Mouse (Mus musculus): ENCODE results near the gene Slc6a16.

Gene Slc6a16

GRCm38 (mm10) chr7:45216442-45217183, 24.3 kb upstream of the Slc6a16 start:
- no peak for DNase-seq (ENCODE audit: extremely low read depth, low read depth)

- no peak for DNase-seq (ENCODE audit: extremely low read depth, low read depth)
Measured at GRCm38 (mm10) chr7:45221680-45222079, 19.2 kb upstream of the Slc6a16 start.

- no peak for DNase-seq (ENCODE audit: extremely low read depth, low read depth)
Measured at GRCm38 (mm10) chr7:45224826-45225225, 16.1 kb upstream of the Slc6a16 start.

GRCm38 (mm10) chr7:45226421-45226820, 14.5 kb upstream of the Slc6a16 start:
- DNase-seq (ENCODE audit: extremely low read depth, low read depth), result no peak

GRCm38 (mm10) chr7:45228548-45228947, 12.3 kb upstream of the Slc6a16 start:
- no peak for DNase-seq (ENCODE audit: extremely low read depth, low read depth)

GRCm38 (mm10) chr7:45229046-45229445, 11.8 kb upstream of the Slc6a16 start:
- DNase-seq (ENCODE audit: extremely low read depth, low read depth), result no peak

GRCm38 (mm10) chr7:45229459-45230203, 11.3 kb upstream of the Slc6a16 start:
- no peak for DNase-seq (ENCODE audit: extremely low read depth, low read depth)

- DNase-seq (ENCODE audit: extremely low read depth, low read depth), result no peak
Measured at GRCm38 (mm10) chr7:45231192-45231591, 9.7 kb upstream of the Slc6a16 start.

GRCm38 (mm10) chr7:45231941-45232340, 8.9 kb upstream of the Slc6a16 start:
- DNase-seq (ENCODE audit: extremely low read depth, low read depth), result no peak

- no peak for DNase-seq (ENCODE audit: extremely low read depth, low read depth)
Measured at GRCm38 (mm10) chr7:45232716-45233465, 8.0 kb upstream of the Slc6a16 start.

GRCm38 (mm10) chr7:45233580-45234332, 7.1 kb upstream of the Slc6a16 start:
- no peak for DNase-seq (ENCODE audit: extremely low read depth, low read depth)

- DNase-seq (ENCODE audit: extremely low read depth, low read depth), result no peak
Measured at GRCm38 (mm10) chr7:45234333-45234841, 6.5 kb upstream of the Slc6a16 start.

GRCm38 (mm10) chr7:45234922-45235571, 5.8 kb upstream of the Slc6a16 start:
- no peak for DNase-seq (ENCODE audit: extremely low read depth, low read depth)

- no peak for DNase-seq (ENCODE audit: extremely low read depth, low read depth)
Measured at GRCm38 (mm10) chr7:45235656-45236180, 5.2 kb upstream of the Slc6a16 start.

- peak; percentile 40 for DNase-seq (ENCODE audit: extremely low read depth, low read depth)
Measured at GRCm38 (mm10) chr7:45237747-45238699, 2.9 kb upstream of the Slc6a16 start.

- peak; percentile 87 for DNase-seq (ENCODE audit: extremely low read depth, low read depth)
Measured at GRCm38 (mm10) chr7:45238723-45239496, 2.0 kb upstream of the Slc6a16 start, which contains the start of gene Cd37. Cd37 (minus strand) TSS chr7:45239115.

- no peak for DNase-seq (ENCODE audit: extremely low read depth, low read depth)
Measured at GRCm38 (mm10) chr7:45240109-45240508, 776 bp upstream of the Slc6a16 start.

- DNase-seq (ENCODE audit: extremely low read depth, low read depth), result no peak
Measured at GRCm38 (mm10) chr7:45241389-45241749, 484 bp downstream of the Slc6a16 start.

Measured in MEL-GATA-1-ER (cell line).